Mouse (Mus musculus) right cerebral cortex, adult 2 months (tissue): ENCODE data around the gene Ctdnep1.

Experiments used
- DNase-seq, 2 experiments: peaks; one replicate each; pipeline ENCODE4 v3.0.0; 2021 to 2022; ENCODE audit warnings: low spot score in 2 of 2

Gene Ctdnep1

GRCm38 (mm10) chr11:69981141-69981762 lies at the start of gene Ctdnep1:
Ctdnep1 (plus strand) TSS chr11:69981156.
- no peak for DNase-seq

GRCm38 (mm10) chr11:69931769-69932168 lies 49.2 kb upstream of the Ctdnep1 start:
- no peak for DNase-seq

- DNase-seq, result no peak
Measured at GRCm38 (mm10) chr11:69932254-69932653, 48.7 kb upstream of the Ctdnep1 start.

- no peak for DNase-seq
Measured at GRCm38 (mm10) chr11:69933066-69933465, 47.9 kb upstream of the Ctdnep1 start.

GRCm38 (mm10) chr11:69934169-69934568 lies 46.8 kb upstream of the Ctdnep1 start:
- DNase-seq, result peak; percentile 85 to 94

GRCm38 (mm10) chr11:69934681-69935080 lies 46.3 kb upstream of the Ctdnep1 start:
- no peak for DNase-seq

- peak; percentile 84 to 87 for DNase-seq
Measured at GRCm38 (mm10) chr11:69935137-69935879, 45.6 kb upstream of the Ctdnep1 start, which contains the start of gene Ybx2. Ybx2 (plus strand) TSS chr11:69935796.

GRCm38 (mm10) chr11:69936156-69936555 lies 44.8 kb upstream of the Ctdnep1 start:
- DNase-seq, result no peak

- no peak for DNase-seq
Measured at GRCm38 (mm10) chr11:69936714-69937347, 44.1 kb upstream of the Ctdnep1 start.

GRCm38 (mm10) chr11:69937385-69937784 lies 43.6 kb upstream of the Ctdnep1 start:
- DNase-seq, result no peak

- DNase-seq, result no peak
Measured at GRCm38 (mm10) chr11:69937834-69938233, 43.1 kb upstream of the Ctdnep1 start.

- DNase-seq, result no peak
Measured at GRCm38 (mm10) chr11:69938401-69938979, 42.5 kb upstream of the Ctdnep1 start.

- DNase-seq, result no peak
Measured at GRCm38 (mm10) chr11:69939181-69939580, 41.8 kb upstream of the Ctdnep1 start.

GRCm38 (mm10) chr11:69939731-69940130 lies 41.2 kb upstream of the Ctdnep1 start:
- no peak for DNase-seq

- no peak for DNase-seq
Measured at GRCm38 (mm10) chr11:69940962-69941361, 40.0 kb upstream of the Ctdnep1 start.

GRCm38 (mm10) chr11:69945216-69945615 lies 35.7 kb upstream of the Ctdnep1 start:
- no peak for DNase-seq

GRCm38 (mm10) chr11:69945997-69946891 lies 34.7 kb upstream of the Ctdnep1 start:
- DNase-seq, result no peak

GRCm38 (mm10) chr11:69947337-69948065 lies 33.5 kb upstream of the Ctdnep1 start:
- no peak for DNase-seq

- DNase-seq, result peak in 1 of 2 experiments; percentile 29
Measured at GRCm38 (mm10) chr11:69948066-69948762, 32.7 kb upstream of the Ctdnep1 start, which contains the start of gene Slc2a4. Slc2a4 (minus strand) TSS chr11:69948188.

GRCm38 (mm10) chr11:69948763-69949150 lies 32.2 kb upstream of the Ctdnep1 start:
- DNase-seq, result peak; percentile 72 to 81
